Mouse (Mus musculus) hindbrain, embryonic 12.5 days (tissue): ENCODE data around the gene Aurka. TPM values are rescaled to one million over a fixed set of nuclear protein-coding genes. Genes with fewer than 3 reads are reported as not detected.

ENCODE experiments used
- polyA plus RNA-seq: library from polyadenylated mRNA; unstranded; fragments of >200 nt; fragmentation: Nextera tagmentation; extraction: Ambion mirVana; gene quantifications from 2 replicates; pipeline ENCODE4 v1.2.1, GENCODE M21; 2016

Gene Aurka
- polyA plus RNA-seq, 1 experiment from 2014 or later = 85.6 TPM

Other genes starting within 250 kb of the Aurka start
- not detected in 2 replicates for gene Mc3r, start 122.0 kb downstream of the Aurka start, polyA plus RNA-seq
- gene Fam210b, start 25.0 kb downstream of the Aurka start, polyA plus RNA-seq = 31.8 and 33.1 TPM in 2 replicates
- gene Cstf1, start 146 bp upstream of the Aurka start, polyA plus RNA-seq = 37.3 and 37.5 TPM in 2 replicates
- gene Cass4, start 23.3 kb upstream of the Aurka start, polyA plus RNA-seq = 0.14 and 0.38 TPM in 2 replicates
- gene Rtf2, start 70.0 kb upstream of the Aurka start, polyA plus RNA-seq = 86.5 and 93.0 TPM in 2 replicates
- gene Gcnt7, start 88.1 kb upstream of the Aurka start, polyA plus RNA-seq = 2.2 and 2.5 TPM in 2 replicates
- 0.70 TPM in 1 of 2 replicates, not detected in the other for gene Fam209, start 102.0 kb upstream of the Aurka start, polyA plus RNA-seq
- 1.6 and 1.9 TPM in 2 replicates for gene Tfap2c, start 179.1 kb upstream of the Aurka start, polyA plus RNA-seq